Mouse (Mus musculus): ENCODE results near the gene Cbln3.

DNA sequence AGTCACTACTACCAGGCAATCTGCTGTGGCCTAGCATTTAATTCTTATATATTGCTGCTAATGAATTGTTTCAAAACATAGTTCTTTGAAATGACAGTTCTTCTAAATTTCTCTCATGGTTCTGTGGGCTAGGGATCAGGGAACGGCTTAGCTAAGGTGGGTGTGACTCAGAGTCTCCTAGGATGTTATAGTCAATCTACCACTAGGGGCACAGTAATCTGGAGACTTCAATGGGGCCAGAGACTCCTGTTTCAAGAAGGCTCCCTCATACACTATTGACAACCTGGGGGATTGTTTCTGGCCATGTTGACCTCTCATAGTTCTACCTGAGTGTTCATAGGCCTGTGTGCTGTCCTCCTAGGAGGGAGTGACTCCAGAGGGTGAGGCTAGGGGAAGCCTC, 21.3 kb upstream of the Cbln3 start:
- TF ChIP-seq MYOD1 (IDR thresholded peaks at IDR 0.05; ENCODE audit: control insufficient read depth in 1 of 3, insufficient read length in 2 of 3, low read depth in 2 of 3), result no peak
- TF ChIP-seq POLR2A (IDR thresholded peaks at IDR 0.05; ENCODE audit: insufficient read length, low read depth), result no peak
- TF ChIP-seq TCF12 (IDR thresholded peaks at IDR 0.05; ENCODE audit: insufficient read depth, poor library complexity, severe bottlenecking), result no peak
- TF ChIP-seq POLR2AphosphoS2 (IDR thresholded peaks at IDR 0.05; ENCODE audit: insufficient read length, low read depth), result no peak
- TF ChIP-seq MAX (IDR thresholded peaks at IDR 0.05; ENCODE audit: low read depth), result no peak
- no peak for TF ChIP-seq CEBPB (IDR thresholded peaks at IDR 0.05; ENCODE audit: insufficient read depth, poor library complexity, severe bottlenecking)
- no peak for TF ChIP-seq USF1 (IDR thresholded peaks at IDR 0.05; ENCODE audit: low read depth)
- TF ChIP-seq SRF (IDR thresholded peaks at IDR 0.05; ENCODE audit: control insufficient read depth, insufficient read length, low read depth), result no peak
- no peak for TF ChIP-seq E2F4 (IDR thresholded peaks at IDR 0.05; ENCODE audit: insufficient read depth)
- no peak for TF ChIP-seq MYOG (IDR thresholded peaks at IDR 0.05; ENCODE audit: control insufficient read depth in 1 of 3, insufficient read depth in 1 of 3, insufficient read length in 2 of 3, low read depth in 2 of 3)
- no peak for TF ChIP-seq REST (IDR thresholded peaks at IDR 0.05; ENCODE audit: insufficient read depth, insufficient read length)
